Mouse (Mus musculus): ENCODE data around the gene Rnf11. TPM values are rescaled to one million over a fixed set of nuclear protein-coding genes. Genes with fewer than 3 reads are reported as not detected.

The Rnf11 gene
- total RNA-seq, 1 experiment = 19.3 TPM

- Histone ChIP-seq H3K9ac (ENCODE audit: insufficient read depth, low read depth, low read length, poor library complexity, severe bottlenecking) (no peak overlapping the region), H3K27ac (ENCODE audit: insufficient read depth, low read depth, low read length, poor library complexity, severe bottlenecking) (no peak overlapping the region), H3K4me3 (ENCODE audit: insufficient read depth in 1 of 2, low read depth in 1 of 2, low read length in 2 of 2, poor library complexity in 1 of 2, severe bottlenecking in 1 of 2) (no peak overlapping the region), H3K9me3 (ENCODE audit: control insufficient read depth, insufficient read depth, low read depth, low read length) (no peaks in the 10 kb centered on the region), H3K36me3 (ENCODE audit: control insufficient read depth, insufficient read depth, low read length, poor library complexity, severe bottlenecking) (no peaks in the 10 kb centered on the region), H3K4me1 (ENCODE audit: control insufficient read depth in 2 of 2, insufficient read depth in 2 of 2, low read length in 2 of 2, poor library complexity in 1 of 2) (peaks cover 2 to 10% of the 10 kb centered on the region in 2 experiments; a peak in 1 of 4 replicates)
- in situ Hi-C loops (cut with MboI; ENCODE audit: low sequenced_read_pairs in 2 of 2, unreplicated experiment in 2 of 2) = no loop called here
- no peak; the same call in 1 of the 2 replicates for TF ChIP-seq ZC3H11A (IDR thresholded peaks at IDR 0.05; ENCODE audit: borderline replicate concordance, low read depth, low read length)
- TF ChIP-seq MAFK (IDR thresholded peaks at IDR 0.05; ENCODE audit: insufficient read depth, low read depth, low read length) = no peak
- DNase-seq (ENCODE audit: low read depth, low spot score) = no peak
Measured at GRCm38 (mm10) chr4:109420138-109420795, 64.3 kb downstream of the Rnf11 start.

DNA sequence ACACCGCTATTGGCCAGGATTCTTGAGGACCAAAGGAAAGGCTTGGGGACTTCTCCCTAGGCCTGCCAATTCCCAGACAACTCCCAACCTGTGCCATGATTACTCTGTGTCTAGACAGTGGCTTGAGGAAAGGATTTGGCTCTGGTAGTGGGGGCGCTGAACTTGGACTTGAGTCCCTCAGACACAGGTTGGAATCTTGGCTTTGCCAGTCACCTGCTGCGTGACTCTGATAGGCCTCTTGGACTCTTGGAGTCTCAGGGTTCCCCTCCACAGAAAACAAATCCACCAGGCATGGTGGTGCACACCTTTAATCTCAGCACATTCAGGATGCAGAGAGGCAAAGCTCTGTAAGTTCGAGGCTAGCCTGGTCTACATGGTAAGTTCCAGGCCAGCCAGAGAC lies 65.0 kb downstream of the Rnf11 start:
- no peak for TF ChIP-seq HCFC1 (IDR thresholded peaks at IDR 0.05; ENCODE audit: borderline replicate concordance, insufficient read depth, low read length)
- no peak for TF ChIP-seq ZNF384 (IDR thresholded peaks at IDR 0.05; ENCODE audit: low read depth, low read length)
- no peak for TF ChIP-seq MAFK (IDR thresholded peaks at IDR 0.05; ENCODE audit: insufficient read depth, low read depth, low read length)
- no peak for TF ChIP-seq ZC3H11A (IDR thresholded peaks at IDR 0.05; ENCODE audit: borderline replicate concordance, low read depth, low read length)
- no peak for TF ChIP-seq CHD2 (IDR thresholded peaks at IDR 0.05; ENCODE audit: low read depth, low read length)
- in situ Hi-C loops (cut with MboI; ENCODE audit: low sequenced_read_pairs in 2 of 2, unreplicated experiment in 2 of 2) = no loop called here

DNA sequence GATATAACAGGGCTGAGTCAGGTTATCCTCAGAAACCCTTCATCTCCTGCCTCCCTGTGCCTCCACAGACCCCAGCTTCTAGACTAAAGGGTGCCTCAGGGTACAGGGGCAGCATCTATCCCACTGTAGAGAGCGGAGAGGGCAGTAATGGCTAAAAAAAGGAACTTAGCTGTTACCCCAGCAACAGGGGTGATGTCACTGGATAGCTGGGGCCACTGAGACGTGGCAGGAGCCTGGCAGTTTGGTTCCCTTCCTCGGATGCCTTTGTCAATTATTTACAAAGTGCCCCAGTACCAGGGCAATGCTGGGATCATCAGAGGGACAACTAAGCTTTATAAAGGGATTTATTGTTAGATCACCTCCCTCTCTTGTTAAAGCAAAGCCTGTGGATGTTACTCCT lies 65.5 kb downstream of the Rnf11 start:
- Histone ChIP-seq H3K4me3 (ENCODE audit: insufficient read depth in 1 of 2, low read depth in 1 of 2, low read length in 2 of 2, poor library complexity in 1 of 2, severe bottlenecking in 1 of 2) (no peak overlapping the region), H3K9ac (ENCODE audit: insufficient read depth, low read depth, low read length, poor library complexity, severe bottlenecking) (no peak overlapping the region), H3K4me1 (ENCODE audit: control insufficient read depth in 2 of 2, insufficient read depth in 2 of 2, low read length in 2 of 2, poor library complexity in 1 of 2) (peaks cover 2 to 10% of the 10 kb centered on the region in 2 experiments; a peak in 1 of 4 replicates), H3K27ac (ENCODE audit: insufficient read depth, low read depth, low read length, poor library complexity, severe bottlenecking) (no peak overlapping the region), H3K9me3 (ENCODE audit: control insufficient read depth, insufficient read depth, low read depth, low read length) (no peaks in the 10 kb centered on the region), H3K36me3 (ENCODE audit: control insufficient read depth, insufficient read depth, low read length, poor library complexity, severe bottlenecking) (no peaks in the 10 kb centered on the region)
- in situ Hi-C loops (cut with MboI; ENCODE audit: low sequenced_read_pairs in 2 of 2, unreplicated experiment in 2 of 2) = no loop called here
- DNase-seq (ENCODE audit: low read depth, low spot score) = no peak
- TF ChIP-seq ZC3H11A (IDR thresholded peaks at IDR 0.05; ENCODE audit: borderline replicate concordance, low read depth, low read length) = no peak
- no peak for TF ChIP-seq CHD2 (IDR thresholded peaks at IDR 0.05; ENCODE audit: low read depth, low read length)
- TF ChIP-seq HCFC1 (IDR thresholded peaks at IDR 0.05; ENCODE audit: borderline replicate concordance, insufficient read depth, low read length) = no peak
- TF ChIP-seq ZNF384 (IDR thresholded peaks at IDR 0.05; ENCODE audit: low read depth, low read length) = no peak
- no peak for TF ChIP-seq MAFK (IDR thresholded peaks at IDR 0.05; ENCODE audit: insufficient read depth, low read depth, low read length)

More for the DNA sequence above, 65.0 kb downstream of the Rnf11 start:
- Histone ChIP-seq H3K4me3 (ENCODE audit: insufficient read depth in 1 of 2, low read depth in 1 of 2, low read length in 2 of 2, poor library complexity in 1 of 2, severe bottlenecking in 1 of 2) (no peak overlapping the region), H3K9ac (ENCODE audit: insufficient read depth, low read depth, low read length, poor library complexity, severe bottlenecking) (no peak overlapping the region), H3K9me3 (ENCODE audit: control insufficient read depth, insufficient read depth, low read depth, low read length) (no peaks in the 10 kb centered on the region), H3K4me1 (ENCODE audit: control insufficient read depth in 2 of 2, insufficient read depth in 2 of 2, low read length in 2 of 2, poor library complexity in 1 of 2) (peaks cover 2 to 10% of the 10 kb centered on the region in 2 experiments; a peak in 1 of 4 replicates), H3K27ac (ENCODE audit: insufficient read depth, low read depth, low read length, poor library complexity, severe bottlenecking) (no peak overlapping the region), H3K36me3 (ENCODE audit: control insufficient read depth, insufficient read depth, low read length, poor library complexity, severe bottlenecking) (no peaks in the 10 kb centered on the region)
- DNase-seq (ENCODE audit: low read depth, low spot score) = no peak

- Histone ChIP-seq H3K9ac (ENCODE audit: insufficient read depth, low read depth, low read length, poor library complexity, severe bottlenecking) (no peak overlapping the region), H3K9me3 (ENCODE audit: control insufficient read depth, insufficient read depth, low read depth, low read length) (no peaks in the 10 kb centered on the region), H3K27ac (ENCODE audit: insufficient read depth, low read depth, low read length, poor library complexity, severe bottlenecking) (no peak overlapping the region), H3K4me3 (ENCODE audit: insufficient read depth in 1 of 2, low read depth in 1 of 2, low read length in 2 of 2, poor library complexity in 1 of 2, severe bottlenecking in 1 of 2) (no peak overlapping the region), H3K36me3 (ENCODE audit: control insufficient read depth, insufficient read depth, low read length, poor library complexity, severe bottlenecking) (no peaks in the 10 kb centered on the region), H3K4me1 (ENCODE audit: control insufficient read depth in 2 of 2, insufficient read depth in 2 of 2, low read length in 2 of 2, poor library complexity in 1 of 2) (peaks cover 2 to 10% of the 10 kb centered on the region in 2 experiments; a peak in 1 of 4 replicates)
- in situ Hi-C loops (cut with MboI; ENCODE audit: low sequenced_read_pairs in 2 of 2, unreplicated experiment in 2 of 2) = no loop called here
- DNase-seq (ENCODE audit: low read depth, low spot score) = no peak
- no peak for TF ChIP-seq HCFC1 (IDR thresholded peaks at IDR 0.05; ENCODE audit: borderline replicate concordance, insufficient read depth, low read length)
- no peak for TF ChIP-seq MAFK (IDR thresholded peaks at IDR 0.05; ENCODE audit: insufficient read depth, low read depth, low read length)
- no peak for TF ChIP-seq ZNF384 (IDR thresholded peaks at IDR 0.05; ENCODE audit: low read depth, low read length)
- no peak for TF ChIP-seq ZC3H11A (IDR thresholded peaks at IDR 0.05; ENCODE audit: borderline replicate concordance, low read depth, low read length)
- TF ChIP-seq CHD2 (IDR thresholded peaks at IDR 0.05; ENCODE audit: low read depth, low read length) = no peak
Measured at GRCm38 (mm10) chr4:109417998-109418397, 66.5 kb downstream of the Rnf11 start.
